Mouse (Mus musculus) lung, postnatal 0 days (tissue): Measurements from ENCODE around the gene St6galnac4.

ENCODE experiments used
- CTCF ChIP-seq: IDR thresholded peaks from 2 replicates; pipeline ENCODE4 v1.5.1; 2016; ENCODE audit warnings: antibody characterized with exemption, mild to moderate bottlenecking
- EP300 ChIP-seq: IDR thresholded peaks from 2 replicates; pipeline ENCODE4 v1.6.1; 2016; ENCODE audit warnings: antibody characterized with exemption, mild to moderate bottlenecking, control low read depth

DNA sequence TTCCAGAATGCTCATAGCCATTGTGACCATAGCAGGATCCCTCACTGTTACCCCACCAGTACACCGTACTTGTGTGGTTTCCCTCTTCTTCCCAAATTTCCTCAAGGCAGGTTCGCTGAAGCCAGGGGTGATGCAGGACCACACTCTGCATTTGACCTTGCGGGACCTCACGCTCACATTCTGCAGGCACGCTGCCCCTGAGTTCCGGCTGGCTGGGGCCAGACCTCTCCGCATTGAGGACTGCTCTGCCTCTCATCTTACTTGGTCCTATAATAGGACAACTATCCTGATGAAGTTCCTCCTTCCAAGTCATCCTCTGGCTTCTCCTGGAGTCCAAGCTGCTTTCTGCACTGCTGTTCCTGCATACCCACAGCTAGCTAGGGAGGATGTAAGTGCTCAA is 49.7 kb downstream of the St6galnac4 start:
- no peak for TF ChIP-seq CTCF
- TF ChIP-seq EP300, result no peak
